Mouse (Mus musculus): ENCODE measurements at regions not wholly inside any gene's neighbourhood (a gene's known extent, or its start where the extent isn't known, plus 50 kb on each side); places are given as distances from the start of the nearest gene placed in this dataset.
"Not testable (repeated sequence)": the region's sequence is repeated elsewhere in the genome, so short reads cannot be mapped to it uniquely, and the experiment has no call there.

DNA sequence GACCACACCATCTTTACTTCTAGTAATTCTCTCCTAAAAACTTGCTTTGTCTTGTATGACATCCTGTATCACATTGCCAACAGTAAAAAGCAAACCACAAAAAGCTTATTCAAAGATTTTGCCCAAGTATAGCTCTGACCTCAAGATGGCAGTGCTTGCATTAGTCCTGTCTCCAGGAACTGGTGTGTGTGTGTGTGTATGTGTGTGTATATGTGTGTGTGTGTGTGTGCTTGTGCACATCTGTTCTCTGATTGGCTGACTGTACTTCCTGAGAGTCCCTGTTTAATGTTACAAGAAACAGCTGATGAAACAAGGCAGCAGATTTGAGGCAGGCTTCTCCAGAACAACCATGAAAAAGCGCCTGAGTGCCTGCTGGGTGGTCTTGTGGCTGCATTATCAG is 735.0 kb downstream of the Dad1 start:
- no CpG with 5 or more reads among the region's 1 CpGs for WGBS

DNA sequence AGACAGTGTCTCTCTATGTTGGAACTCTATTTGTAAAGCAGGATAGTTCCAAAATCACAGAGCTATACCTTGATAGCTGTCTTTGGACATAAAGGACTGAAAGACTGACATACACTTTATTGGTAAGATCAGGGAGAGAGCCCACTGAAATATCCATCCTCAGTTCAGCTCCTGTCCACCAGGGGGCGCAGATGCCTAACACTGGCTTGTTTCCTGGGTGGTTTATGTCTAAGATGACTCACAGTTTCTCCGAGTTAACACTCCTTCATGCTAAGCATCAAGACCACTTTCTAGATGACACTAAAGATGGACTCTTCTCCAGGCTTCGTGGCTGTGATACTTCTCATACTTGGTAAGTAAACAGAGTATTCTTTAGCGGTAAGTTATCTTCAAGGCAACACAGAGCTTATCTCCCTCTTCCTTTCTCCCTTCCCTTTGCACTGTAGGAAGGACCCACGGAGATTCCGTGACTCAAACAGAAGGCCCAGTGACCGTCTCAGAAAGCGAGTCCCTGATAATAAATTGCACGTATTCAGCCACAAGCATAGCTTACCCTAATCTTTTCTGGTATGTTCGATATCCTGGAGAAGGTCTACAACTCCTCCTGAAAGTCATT is 737.2 kb downstream of the Dad1 start:
- WGBS = no CpG with 5 or more reads among the region's 10 CpGs
- not testable (repeated sequence) for H3K27ac ChIP-seq (ENCODE audit: low read depth, low read length); H3K4me2 ChIP-seq (ENCODE audit: low read length); ATAC-seq; H3K4me3 ChIP-seq (ENCODE audit: low read length); H3K27me3 ChIP-seq (replicated peaks; ENCODE audit: control insufficient read depth, insufficient read depth, low read length); H3K36me3 ChIP-seq (ENCODE audit: control insufficient read depth, insufficient read depth, low read length); H3K9me3 ChIP-seq (ENCODE audit: control insufficient read depth, low read length); H3K4me1 ChIP-seq (ENCODE audit: control insufficient read depth, insufficient read depth, low read depth, low read length); H3K9ac ChIP-seq (ENCODE audit: low read depth, low read length)

More for the DNA sequence above, 735.0 kb downstream of the Dad1 start:
- ATAC-seq; H3K9ac ChIP-seq (ENCODE audit: low read depth, low read length); H3K27ac ChIP-seq (ENCODE audit: low read depth, low read length); H3K4me2 ChIP-seq (ENCODE audit: low read length); H3K36me3 ChIP-seq (ENCODE audit: control insufficient read depth, insufficient read depth, low read length); H3K27me3 ChIP-seq (replicated peaks; ENCODE audit: control insufficient read depth, insufficient read depth, low read length); H3K4me1 ChIP-seq (ENCODE audit: control insufficient read depth, insufficient read depth, low read depth, low read length); H3K4me3 ChIP-seq (ENCODE audit: low read length); H3K9me3 ChIP-seq (ENCODE audit: control insufficient read depth, low read length): not testable (repeated sequence)

DNA sequence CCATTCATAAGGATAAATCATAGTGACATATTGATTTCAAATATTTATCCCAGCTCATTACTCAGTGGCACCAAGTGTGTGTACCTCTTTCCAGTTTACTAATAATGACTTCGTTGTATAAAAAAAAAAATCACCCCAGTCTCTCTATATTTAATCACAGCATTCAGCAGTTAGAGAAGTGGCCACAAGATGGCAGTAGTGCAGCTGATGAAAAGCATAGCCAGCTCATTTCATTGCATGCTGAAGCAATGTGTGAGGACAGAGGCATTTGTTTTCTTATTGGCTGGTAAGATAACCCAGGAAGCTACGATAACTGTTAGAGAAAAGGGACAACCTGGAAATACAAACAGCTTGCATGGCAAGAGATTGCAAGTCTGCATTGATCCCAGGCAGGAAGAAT is 748.5 kb downstream of the Dad1 start:
- H3K9me3 ChIP-seq (ENCODE audit: control insufficient read depth, low read length); H3K4me2 ChIP-seq (ENCODE audit: low read length); H3K4me1 ChIP-seq (ENCODE audit: control insufficient read depth, insufficient read depth, low read depth, low read length); H3K9ac ChIP-seq (ENCODE audit: low read depth, low read length); H3K27ac ChIP-seq (ENCODE audit: low read depth, low read length); H3K4me3 ChIP-seq (ENCODE audit: low read length); H3K27me3 ChIP-seq (replicated peaks; ENCODE audit: control insufficient read depth, insufficient read depth, low read length); H3K36me3 ChIP-seq (ENCODE audit: control insufficient read depth, insufficient read depth, low read length): not testable (repeated sequence)
- peak; percentile 69; the same call in 1 of the 2 replicates for ATAC-seq
- 54% methylated on average over 1 of the region's 2 CpGs for WGBS

DNA sequence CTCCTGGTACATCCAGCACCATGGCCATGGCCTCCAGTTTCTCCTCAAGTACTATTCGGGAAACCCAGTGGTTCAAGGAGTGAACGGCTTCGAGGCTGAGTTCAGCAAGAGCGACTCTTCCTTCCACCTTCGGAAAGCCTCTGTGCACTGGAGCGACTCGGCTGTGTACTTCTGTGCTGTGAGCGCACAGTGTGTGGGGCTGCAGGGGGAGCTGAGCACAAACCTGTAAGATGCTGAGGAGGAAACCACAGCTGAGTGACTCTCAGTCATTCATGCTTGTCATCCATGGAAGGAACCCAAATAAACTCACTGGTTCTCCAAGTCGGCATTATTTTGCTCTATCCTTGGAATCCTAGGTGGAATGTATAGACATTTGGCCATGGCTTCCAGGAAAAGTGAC is 765.5 kb downstream of the Dad1 start:
- H3K9me3 ChIP-seq (ENCODE audit: control insufficient read depth, low read length); ATAC-seq; H3K27me3 ChIP-seq (replicated peaks; ENCODE audit: control insufficient read depth, insufficient read depth, low read length); H3K9ac ChIP-seq (ENCODE audit: low read depth, low read length); H3K36me3 ChIP-seq (ENCODE audit: control insufficient read depth, insufficient read depth, low read length); H3K4me3 ChIP-seq (ENCODE audit: low read length); H3K4me2 ChIP-seq (ENCODE audit: low read length); H3K4me1 ChIP-seq (ENCODE audit: control insufficient read depth, insufficient read depth, low read depth, low read length); H3K27ac ChIP-seq (ENCODE audit: low read depth, low read length): not testable (repeated sequence)
- 93% methylated on average over 5 of the region's 9 CpGs for WGBS

DNA sequence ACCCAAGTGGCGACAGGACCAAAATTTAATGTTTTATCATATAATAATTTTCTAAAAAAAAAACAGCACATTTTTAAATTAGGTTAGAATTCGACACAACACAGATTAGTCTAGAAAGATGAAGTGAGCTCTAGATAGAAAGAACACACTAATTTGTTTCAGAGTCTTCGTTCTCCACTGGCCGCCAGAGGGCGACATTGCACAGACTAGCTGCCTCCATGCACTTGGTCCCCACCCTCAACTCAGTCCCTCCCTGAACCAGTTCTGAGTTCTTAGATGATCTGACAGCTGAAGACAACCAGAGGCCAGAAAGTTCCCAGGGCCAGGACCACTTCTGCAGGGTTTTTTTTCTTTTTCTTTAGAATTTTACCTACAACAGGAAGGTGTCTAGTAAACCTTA is 766.3 kb downstream of the Dad1 start:
- WGBS = 40% methylated on average over 5 of the region's 5 CpGs
- not testable (repeated sequence) for H3K36me3 ChIP-seq (ENCODE audit: control insufficient read depth, insufficient read depth, low read length); H3K4me1 ChIP-seq (ENCODE audit: control insufficient read depth, insufficient read depth, low read depth, low read length); H3K27me3 ChIP-seq (replicated peaks; ENCODE audit: control insufficient read depth, insufficient read depth, low read length); H3K27ac ChIP-seq (ENCODE audit: low read depth, low read length); H3K9me3 ChIP-seq (ENCODE audit: control insufficient read depth, low read length); H3K4me2 ChIP-seq (ENCODE audit: low read length); ATAC-seq; H3K9ac ChIP-seq (ENCODE audit: low read depth, low read length); H3K4me3 ChIP-seq (ENCODE audit: low read length)

DNA sequence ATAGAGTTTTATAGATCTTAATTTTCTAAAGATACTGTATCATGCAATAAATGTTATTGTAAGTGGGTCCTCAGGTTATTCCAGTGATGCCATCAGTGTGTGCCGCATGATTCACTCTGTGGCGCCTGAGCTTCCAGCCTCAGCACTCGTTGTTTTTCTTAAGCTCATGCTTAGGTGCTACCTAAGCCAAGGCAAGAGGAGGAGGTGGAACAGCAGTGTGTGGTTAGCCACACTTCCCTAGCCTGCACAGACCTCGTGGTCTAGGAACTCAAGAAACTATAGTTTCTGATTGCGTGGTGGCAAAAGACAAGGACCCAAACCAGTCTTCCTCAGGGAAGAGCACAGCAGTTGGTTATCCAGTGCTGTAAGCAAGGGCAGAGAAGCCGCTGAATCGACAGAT is 779.7 kb downstream of the Dad1 start:
- H3K4me2 ChIP-seq (ENCODE audit: low read length); ATAC-seq; H3K9me3 ChIP-seq (ENCODE audit: control insufficient read depth, low read length); H3K27me3 ChIP-seq (replicated peaks; ENCODE audit: control insufficient read depth, insufficient read depth, low read length); H3K9ac ChIP-seq (ENCODE audit: low read depth, low read length); H3K27ac ChIP-seq (ENCODE audit: low read depth, low read length); H3K4me3 ChIP-seq (ENCODE audit: low read length); H3K36me3 ChIP-seq (ENCODE audit: control insufficient read depth, insufficient read depth, low read length); H3K4me1 ChIP-seq (ENCODE audit: control insufficient read depth, insufficient read depth, low read depth, low read length): not testable (repeated sequence)
- 95% methylated on average over 7 of the region's 7 CpGs for WGBS

DNA sequence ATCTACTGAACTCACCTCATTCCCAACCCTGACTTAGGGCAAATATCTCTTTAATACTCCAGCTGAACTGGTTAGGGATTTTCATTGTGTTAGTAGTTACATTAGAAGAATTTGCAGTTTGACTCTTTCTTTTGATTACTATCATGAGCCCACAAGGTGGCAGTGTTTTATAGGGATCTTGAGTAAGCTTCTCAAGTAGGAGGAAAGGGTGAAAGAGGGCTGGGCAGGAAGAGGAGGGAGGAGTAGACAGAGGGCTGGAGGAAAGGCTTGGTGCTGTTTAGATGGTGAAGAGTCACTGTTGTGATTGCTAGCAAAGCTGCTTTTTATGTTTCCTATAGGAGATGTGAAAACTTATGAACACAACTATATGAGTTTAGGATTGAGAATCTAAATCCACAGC is 793.1 kb downstream of the Dad1 start:
- not testable (repeated sequence) for H3K4me1 ChIP-seq (ENCODE audit: control insufficient read depth, insufficient read depth, low read depth, low read length); H3K9me3 ChIP-seq (ENCODE audit: control insufficient read depth, low read length); H3K36me3 ChIP-seq (ENCODE audit: control insufficient read depth, insufficient read depth, low read length); H3K9ac ChIP-seq (ENCODE audit: low read depth, low read length); H3K27me3 ChIP-seq (replicated peaks; ENCODE audit: control insufficient read depth, insufficient read depth, low read length); H3K4me2 ChIP-seq (ENCODE audit: low read length); H3K27ac ChIP-seq (ENCODE audit: low read depth, low read length); ATAC-seq; H3K4me3 ChIP-seq (ENCODE audit: low read length)

DNA sequence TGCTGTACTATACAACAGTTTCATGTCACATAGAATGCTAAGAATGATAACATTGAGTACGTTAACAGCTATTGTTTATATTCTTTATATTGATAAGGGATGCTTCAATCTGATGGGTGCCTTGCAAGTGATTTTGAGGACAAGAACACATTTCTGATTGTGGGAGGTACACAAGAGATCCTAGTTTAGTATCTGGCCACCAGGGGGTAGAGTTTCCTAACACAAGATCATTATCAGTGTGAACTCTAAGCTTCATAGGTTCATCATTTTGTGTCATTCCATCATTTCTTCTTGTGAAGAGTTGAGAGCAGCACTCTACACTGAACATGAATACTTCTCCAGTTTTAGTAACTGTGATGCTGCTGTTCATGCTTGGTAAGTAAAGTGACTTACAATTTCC is 799.9 kb downstream of the Dad1 start:
- H3K36me3 ChIP-seq (ENCODE audit: control insufficient read depth, insufficient read depth, low read length) = no peaks in the 10 kb centered on the region
- no peak overlapping the region for H3K9ac ChIP-seq (ENCODE audit: low read depth, low read length)
- whole genome bisulfite sequencing = 97% methylated on average over 1 of the region's 1 CpGs
- H3K27me3 ChIP-seq (replicated peaks; ENCODE audit: control insufficient read depth, insufficient read depth, low read length) = no peaks in the 10 kb centered on the region
- no peaks in the 10 kb centered on the region for H3K4me1 ChIP-seq (ENCODE audit: control insufficient read depth, insufficient read depth, low read depth, low read length)
- H3K27ac ChIP-seq (ENCODE audit: low read depth, low read length) = no peak overlapping the region
- H3K4me3 ChIP-seq (ENCODE audit: low read length) = no peak overlapping the region
- no peaks in the 10 kb centered on the region for H3K9me3 ChIP-seq (ENCODE audit: control insufficient read depth, low read length)
- ATAC-seq = no peak
- no peak overlapping the region for H3K4me2 ChIP-seq (ENCODE audit: low read length)

DNA sequence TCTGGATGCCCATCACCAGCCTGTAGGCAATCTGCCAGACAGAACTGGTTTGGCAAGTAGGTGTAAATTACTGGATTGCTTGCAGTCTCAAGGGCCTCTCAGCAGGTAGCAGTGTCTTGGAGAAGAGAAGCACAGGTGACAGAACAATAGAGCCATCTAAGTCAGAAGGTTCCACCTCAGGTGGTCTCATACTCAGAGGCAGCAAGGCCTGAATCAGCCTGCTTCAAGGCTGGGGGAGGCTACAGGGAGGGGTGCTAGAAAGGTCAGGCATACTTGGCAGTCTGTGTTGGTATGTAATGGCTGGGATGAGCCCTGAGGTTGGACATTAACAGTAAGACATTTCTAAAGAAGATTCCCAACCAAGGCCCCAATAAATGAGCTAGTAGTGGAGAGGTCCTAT is 814.3 kb downstream of the Dad1 start:
- H3K36me3 ChIP-seq (ENCODE audit: control insufficient read depth, insufficient read depth, low read length); H3K27ac ChIP-seq (ENCODE audit: low read depth, low read length); H3K9ac ChIP-seq (ENCODE audit: low read depth, low read length); ATAC-seq; H3K27me3 ChIP-seq (replicated peaks; ENCODE audit: control insufficient read depth, insufficient read depth, low read length); H3K4me2 ChIP-seq (ENCODE audit: low read length); H3K4me1 ChIP-seq (ENCODE audit: control insufficient read depth, insufficient read depth, low read depth, low read length); H3K4me3 ChIP-seq (ENCODE audit: low read length); H3K9me3 ChIP-seq (ENCODE audit: control insufficient read depth, low read length): not testable (repeated sequence)

DNA sequence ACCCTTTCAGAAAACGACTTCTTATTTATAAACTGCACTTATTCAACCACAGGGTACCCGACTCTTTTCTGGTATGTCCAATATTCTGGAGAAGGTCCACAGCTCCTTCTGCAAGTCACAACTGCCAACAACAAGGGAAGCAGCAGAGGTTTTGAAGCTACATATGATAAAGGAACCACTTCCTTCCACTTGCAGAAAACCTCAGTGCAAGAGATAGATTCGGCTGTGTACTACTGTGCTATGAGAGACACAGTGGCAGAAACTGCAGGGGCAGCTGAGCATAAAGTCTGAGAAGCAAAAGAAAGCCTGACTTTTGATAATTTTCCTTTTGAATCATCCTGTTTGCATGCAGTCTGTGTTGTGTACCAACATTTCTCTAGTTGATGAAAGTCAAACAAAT is 823.8 kb downstream of the Dad1 start:
- not testable (repeated sequence) for H3K4me3 ChIP-seq (ENCODE audit: low read length); H3K27me3 ChIP-seq (replicated peaks; ENCODE audit: control insufficient read depth, insufficient read depth, low read length); H3K27ac ChIP-seq (ENCODE audit: low read depth, low read length); H3K9ac ChIP-seq (ENCODE audit: low read depth, low read length); H3K4me1 ChIP-seq (ENCODE audit: control insufficient read depth, insufficient read depth, low read depth, low read length); ATAC-seq; H3K4me2 ChIP-seq (ENCODE audit: low read length); H3K9me3 ChIP-seq (ENCODE audit: control insufficient read depth, low read length); H3K36me3 ChIP-seq (ENCODE audit: control insufficient read depth, insufficient read depth, low read length)
- WGBS = 96% methylated on average over 2 of the region's 3 CpGs

All from hindbrain, embryonic 16.5 days (tissue).